Mouse (Mus musculus) forebrain, embryonic 10.5 days (tissue): ENCODE data around the gene Gm5737. TPM values are rescaled to one million over a fixed set of nuclear protein-coding genes. Genes with fewer than 3 reads are reported as not detected.

Experiments used
- DNase-seq: peaks from one replicate; pipeline ENCODE4 v3.0.0-alpha.2; 2017; ENCODE audit warnings: low spot score; ENCODE audit errors: extremely low spot score
- H3K27ac ChIP-seq: fragments of 300-500 bp; sonication (generic); 2 replicates; pipeline ENCODE4 v1.5.1; 2016; ENCODE audit warnings: mild to moderate bottlenecking
- H3K27me3 ChIP-seq: fragments of 300-500 bp; sonication (generic); 2 replicates; pipeline ENCODE4 v1.6.1; 2016; ENCODE audit warnings: mild to moderate bottlenecking; ENCODE audit not compliant: poor library complexity, severe bottlenecking
- H3K36me3 ChIP-seq: fragments of 300-500 bp; sonication (generic); replicated peaks from 2 replicates; pipeline ENCODE4 v1.6.1; 2016; ENCODE audit warnings: mild to moderate bottlenecking, moderate library complexity
- H3K4me1 ChIP-seq: fragments of 300-500 bp; sonication (generic); 2 replicates; pipeline ENCODE4 v1.6.1; 2016
- H3K4me3 ChIP-seq: fragments of 300-500 bp; sonication (generic); 2 replicates; pipeline ENCODE4 v1.5.1; 2016; ENCODE audit warnings: mild to moderate bottlenecking, moderate library complexity
- H3K9me3 ChIP-seq: fragments of 300-500 bp; sonication (generic); 2 replicates; pipeline ENCODE4 v1.6.1; 2016; ENCODE audit warnings: mild to moderate bottlenecking, moderate library complexity
- WGBS: fragments of 180-500 bp; shearing (Covaris S2); methylation state at CpG from one replicate; pipeline ENCODE4 v1.1.7; 2016; 5-methylcytosine and 5-hydroxymethylcytosine counted together
- polyA plus RNA-seq: library from polyadenylated mRNA; unstranded; fragments of >200 nt; fragmentation: Nextera tagmentation; extraction: Ambion mirVana; gene quantifications from 2 replicates; pipeline ENCODE4 v1.2.1, GENCODE M21; 2016

Gene Gm5737
- polyA plus RNA-seq, 1 experiment from 2014 or later, result not detected

GRCm38 (mm10) chr7:120844689-120845088 lies 32.5 kb downstream of the Gm5737 start:
- WGBS, result 3% methylated on average over 9 of the region's 9 CpGs
- peak overlapping the region; percentile 88 for H3K4me3 ChIP-seq

GRCm38 (mm10) chr7:120848831-120849512 lies 36.8 kb downstream of the Gm5737 start:
- peaks cover 24% of the 10 kb centered on the region for H3K4me1 ChIP-seq
- no peak overlapping the region for H3K4me3 ChIP-seq
- peaks cover 6% of the 10 kb centered on the region; the same call in 1 of the 2 replicates for H3K36me3 ChIP-seq
- no peaks in the 10 kb centered on the region for H3K9me3 ChIP-seq
- no peak for DNase-seq
- WGBS, result 96% methylated on average over 3 of the region's 3 CpGs
- H3K27me3 ChIP-seq, result peaks cover 35% of the 10 kb centered on the region
- H3K27ac ChIP-seq, result no peak overlapping the region

More at GRCm38 (mm10) chr7:120844689-120845088, 32.5 kb downstream of the Gm5737 start:
- Histone ChIP-seq H3K27me3 (peaks cover 51% of the 10 kb centered on the region), H3K9me3 (no peaks in the 10 kb centered on the region), H3K36me3 (no peaks in the 10 kb centered on the region; the same call in 1 of the 2 replicates), H3K4me1 (peaks cover 32% of the 10 kb centered on the region), H3K27ac (peak overlapping the region; percentile 91; the same call in 1 of the 2 replicates)
- DNase-seq, result no peak

- Histone ChIP-seq H3K27ac (no peak overlapping the region), H3K4me3 (no peak overlapping the region), H3K36me3 (peaks cover 6% of the 10 kb centered on the region; the same call in 1 of the 2 replicates), H3K9me3 (no peaks in the 10 kb centered on the region), H3K27me3 (peaks cover 23% of the 10 kb centered on the region), H3K4me1 (peaks cover 12% of the 10 kb centered on the region)
- DNase-seq, result no peak
- WGBS, result 93% methylated on average over 3 of the region's 3 CpGs
Observed at GRCm38 (mm10) chr7:120850165-120850564, 38.0 kb downstream of the Gm5737 start.

GRCm38 (mm10) chr7:120859854-120860253 lies 47.7 kb downstream of the Gm5737 start:
- Histone ChIP-seq H3K36me3 (peaks cover 22% of the 10 kb centered on the region), H3K27ac (no peak overlapping the region), H3K4me3 (no peak overlapping the region), H3K4me1 (peaks cover 47% of the 10 kb centered on the region), H3K9me3 (no peaks in the 10 kb centered on the region), H3K27me3 (no peaks in the 10 kb centered on the region)
- no peak for DNase-seq
- WGBS, result 97% methylated on average over 11 of the region's 11 CpGs

GRCm38 (mm10) chr7:120860799-120861487 lies 48.8 kb downstream of the Gm5737 start:
- H3K9me3 ChIP-seq, result no peaks in the 10 kb centered on the region
- peaks cover 22% of the 10 kb centered on the region for H3K36me3 ChIP-seq
- H3K4me3 ChIP-seq, result no peak overlapping the region
- H3K27me3 ChIP-seq, result no peaks in the 10 kb centered on the region
- 0 out of 2 replicates have a peak overlapping the region, but pooled peaks have one; percentile 3 for H3K27ac ChIP-seq
- no peak for DNase-seq
- peaks cover 58% of the 10 kb centered on the region for H3K4me1 ChIP-seq
- WGBS, result 64% methylated on average over 10 of the region's 10 CpGs

GRCm38 (mm10) chr7:120861488-120862047 lies 49.4 kb downstream of the Gm5737 start:
- H3K4me1 ChIP-seq, result peaks cover 65% of the 10 kb centered on the region
- no peaks in the 10 kb centered on the region for H3K27me3 ChIP-seq
- no peaks in the 10 kb centered on the region for H3K9me3 ChIP-seq
- H3K4me3 ChIP-seq, result no peak overlapping the region
- peak overlapping the region; percentile 73 for H3K27ac ChIP-seq
- DNase-seq, result no peak
- WGBS, result 34% methylated on average over 2 of the region's 2 CpGs
- H3K36me3 ChIP-seq, result peaks cover 22% of the 10 kb centered on the region

- Histone ChIP-seq H3K27me3 (no peaks in the 10 kb centered on the region), H3K4me3 (no peak overlapping the region), H3K36me3 (peaks cover 22% of the 10 kb centered on the region), H3K27ac (peak overlapping the region; percentile 73), H3K4me1 (peaks cover 69% of the 10 kb centered on the region), H3K9me3 (no peaks in the 10 kb centered on the region)
- no peak for DNase-seq
- 4% methylated on average over 3 of the region's 3 CpGs for WGBS
Observed at GRCm38 (mm10) chr7:120862196-120862595, 50.0 kb downstream of the Gm5737 start.

GRCm38 (mm10) chr7:120862626-120863025 lies 50.5 kb downstream of the Gm5737 start:
- 54% methylated on average over 7 of the region's 7 CpGs for WGBS
- H3K27ac ChIP-seq, result peak overlapping the region; percentile 73
- no peaks in the 10 kb centered on the region for H3K9me3 ChIP-seq
- peaks cover 22% of the 10 kb centered on the region for H3K36me3 ChIP-seq
- no peaks in the 10 kb centered on the region for H3K27me3 ChIP-seq
- no peak for DNase-seq
- H3K4me3 ChIP-seq, result no peak overlapping the region
- peaks cover 69% of the 10 kb centered on the region for H3K4me1 ChIP-seq

GRCm38 (mm10) chr7:120863476-120863875 lies 51.3 kb downstream of the Gm5737 start:
- H3K9me3 ChIP-seq, result no peaks in the 10 kb centered on the region
- H3K27ac ChIP-seq, result peak overlapping the region; percentile 73
- no peak overlapping the region for H3K4me3 ChIP-seq
- 48% methylated on average over 5 of the region's 5 CpGs for WGBS
- peaks cover 72% of the 10 kb centered on the region for H3K4me1 ChIP-seq
- H3K27me3 ChIP-seq, result no peaks in the 10 kb centered on the region
- peaks cover 16% of the 10 kb centered on the region for H3K36me3 ChIP-seq
- DNase-seq, result no peak

- Histone ChIP-seq H3K4me1 (peaks cover 72% of the 10 kb centered on the region), H3K27ac (peak overlapping the region; percentile 75), H3K27me3 (no peaks in the 10 kb centered on the region), H3K36me3 (0 out of 2 replicates have a peak, but pooled peaks cover 2% of the 10 kb centered on the region), H3K4me3 (no peak overlapping the region), H3K9me3 (no peaks in the 10 kb centered on the region)
- peak; percentile 31 for DNase-seq
- WGBS, result 39% methylated on average over 7 of the region's 7 CpGs
Observed at GRCm38 (mm10) chr7:120865100-120865499, 52.9 kb downstream of the Gm5737 start.

- Histone ChIP-seq H3K27ac (peak overlapping the region; percentile 75), H3K4me3 (no peak overlapping the region), H3K27me3 (no peaks in the 10 kb centered on the region), H3K36me3 (no peaks in the 10 kb centered on the region), H3K9me3 (no peaks in the 10 kb centered on the region), H3K4me1 (peaks cover 64% of the 10 kb centered on the region)
- DNase-seq, result no peak
- whole genome bisulfite sequencing, result 52% methylated on average over 4 of the region's 4 CpGs
Observed at GRCm38 (mm10) chr7:120865832-120866231, 53.7 kb downstream of the Gm5737 start.

- Histone ChIP-seq H3K27me3 (no peaks in the 10 kb centered on the region), H3K9me3 (no peaks in the 10 kb centered on the region), H3K27ac (peak overlapping the region; percentile 75; the same call in 1 of the 2 replicates), H3K4me3 (no peak overlapping the region), H3K4me1 (peaks cover 56% of the 10 kb centered on the region), H3K36me3 (no peaks in the 10 kb centered on the region)
- no peak for DNase-seq
- 85% methylated on average over 2 of the region's 2 CpGs for WGBS
Observed at GRCm38 (mm10) chr7:120866684-120867083, 54.5 kb downstream of the Gm5737 start.

- WGBS, result 88% methylated on average over 1 of the region's 1 CpGs
- Histone ChIP-seq H3K27me3 (no peaks in the 10 kb centered on the region), H3K9me3 (no peaks in the 10 kb centered on the region), H3K4me1 (peaks cover 45% of the 10 kb centered on the region), H3K4me3 (no peak overlapping the region), H3K36me3 (no peaks in the 10 kb centered on the region), H3K27ac (peak overlapping the region; percentile 48)
- no peak for DNase-seq
Observed at GRCm38 (mm10) chr7:120867720-120868119, 55.6 kb downstream of the Gm5737 start.
